Mouse (Mus musculus) G1E (cell line): Measurements from ENCODE around the gene Ccdc73. TPM values are rescaled to one million over a fixed set of nuclear protein-coding genes. Genes with fewer than 3 reads are reported as not detected.
"Not testable (repeated sequence)": the region's sequence is repeated elsewhere in the genome, so short reads cannot be mapped to it uniquely, and the experiment has no call there.

ENCODE experiments used
- ATAC-seq: 2 replicates; pipeline ENCODE4 v1.8.0; 2016; ENCODE audit warnings: mild to moderate bottlenecking; ENCODE audit not compliant: insufficient number of reproducible peaks, poor library complexity, low FRiP score, severe bottlenecking; ENCODE audit errors: extremely low read depth
- DNase-seq: peaks from one replicate; pipeline ENCODE4 v3.0.0; 2012; ENCODE audit warnings: low spot score
- H3K27me3 ChIP-seq: 2 replicates; pipeline ENCODE4 v1.6.1; 2012; ENCODE audit warnings: mild to moderate bottlenecking, low read length, inconsistent platforms; ENCODE audit not compliant: insufficient read depth
- H3K36me3 ChIP-seq: replicated peaks from 2 replicates; pipeline ENCODE3; 2012; ENCODE audit warnings: mild to moderate bottlenecking, inconsistent platforms
- H3K4me1 ChIP-seq: 2 replicates; pipeline ENCODE4 v1.6.1; 2012; ENCODE audit warnings: low read depth, low read length, inconsistent platforms, mixed read lengths; ENCODE audit not compliant: insufficient read depth
- H3K4me3 ChIP-seq: 2 replicates; pipeline ENCODE4 v1.5.1; 2012; ENCODE audit warnings: low read depth, mild to moderate bottlenecking, inconsistent platforms, low read length, moderate library complexity, mixed read lengths
- H3K9me3 ChIP-seq: replicated peaks from 2 replicates; pipeline ENCODE4 v1.6.1; 2012; ENCODE audit warnings: inconsistent platforms
- CTCF ChIP-seq: IDR thresholded peaks from 2 replicates; pipeline ENCODE4 v1.5.1; 2012; ENCODE audit warnings: low read depth, low read length, inconsistent platforms, mixed read lengths
- GATA1 ChIP-seq: IDR thresholded peaks from 2 replicates; pipeline ENCODE4 v1.6.1; 2012; ENCODE audit warnings: borderline replicate concordance, low read length, inconsistent platforms, mixed read lengths
- GATA2 ChIP-seq: IDR thresholded peaks from 2 replicates; pipeline ENCODE4 v1.6.1; 2012; ENCODE audit warnings: low read depth, low read length, inconsistent platforms, borderline replicate concordance
- POLR2AphosphoS5 ChIP-seq: IDR thresholded peaks from 2 replicates; pipeline ENCODE4 v1.6.1; 2012; ENCODE audit warnings: low read depth, low read length, inconsistent platforms; ENCODE audit not compliant: insufficient replicate concordance
- TAL1 ChIP-seq: conservative IDR thresholded peaks from 2 replicates; pipeline ENCODE4 v1.6.1; 2012; ENCODE audit warnings: low read depth, low read length, inconsistent platforms, mixed read lengths
- polyA plus RNA-seq: library from polyadenylated mRNA; stranded (reverse); fragments of >175 nt; gene quantifications from 2 replicates; pipeline ENCODE4 v1.2.3, GENCODE M21; 2012
- total RNA-seq, 2 experiments: library from RNA; stranded (forward) in 1 of 2; stranded (reverse) in 1 of 2; fragments of 200-1000 nt in 1 of 2; fragments of >200 nt in 1 of 2; fragmentation: Nextera tagmentation in 1 of 2; gene quantifications; 2 replicates each; pipeline ENCODE4 v1.2.3; 2014 to 2017

The Ccdc73 gene
- total and polyA plus RNA-seq, 3 experiments = 0.66 to 34.6 TPM; not detected in 1

DNA sequence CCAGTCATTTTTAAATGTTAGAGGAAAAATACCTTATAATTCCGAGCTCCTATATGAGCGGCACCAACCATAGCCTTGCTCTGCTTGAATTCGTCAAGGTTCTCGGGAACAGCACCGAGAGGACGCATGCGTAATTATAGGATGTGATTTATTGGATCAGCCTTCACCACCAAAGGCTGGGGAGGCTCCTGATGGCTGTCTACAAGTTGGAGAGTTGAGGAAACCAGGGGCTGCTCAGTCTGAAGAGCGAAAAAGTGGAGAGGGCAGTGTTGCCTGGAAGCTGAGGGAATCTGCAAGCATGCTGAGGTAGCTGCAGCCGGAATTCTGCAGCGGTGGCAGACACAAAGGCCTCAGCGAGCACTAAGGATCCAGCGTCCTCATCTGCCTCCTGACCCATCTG, 153.7 kb downstream of the Ccdc73 start:
- H3K4me1 ChIP-seq = peaks cover 50% of the 10 kb centered on the region
- TF ChIP-seq TAL1 (no peak), GATA2 (no peak)
- no peaks in the 10 kb centered on the region for H3K27me3 ChIP-seq
- H3K36me3 ChIP-seq = peaks cover 3% of the 10 kb centered on the region
- ATAC-seq (no peak), DNase-seq (no peak)
- peak overlapping the region; percentile 68; the same call in 1 of the 2 replicates for H3K4me3 ChIP-seq
- H3K9me3 ChIP-seq = no peaks in the 10 kb centered on the region

DNA sequence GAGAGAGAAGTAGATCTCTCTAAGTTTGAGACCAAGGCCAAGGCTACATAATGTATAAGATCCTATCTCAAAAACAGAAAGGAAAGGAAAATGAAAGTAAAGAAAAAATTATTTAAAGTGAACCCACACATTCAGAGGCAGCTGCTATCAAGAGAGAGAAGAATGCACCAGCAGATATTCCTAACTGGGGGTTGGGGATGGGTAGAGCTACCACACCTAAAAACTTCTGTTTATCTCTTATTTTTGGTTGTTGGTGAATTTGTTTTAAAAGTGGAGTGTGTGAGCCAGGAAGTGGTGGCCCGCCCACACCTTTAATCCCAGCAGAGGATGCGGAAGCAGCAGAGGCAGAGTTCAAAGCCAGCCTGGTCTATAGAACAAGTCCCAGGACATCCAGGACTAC, 154.2 kb downstream of the Ccdc73 start:
- Histone ChIP-seq H3K27me3 (peaks cover under 1% of the 10 kb centered on the region; the same call in 1 of the 2 replicates), H3K4me1 (peaks cover 50% of the 10 kb centered on the region), H3K9me3 (no peaks in the 10 kb centered on the region), H3K4me3 (no peak overlapping the region; the same call in 1 of the 2 replicates), H3K36me3 (peaks cover 3% of the 10 kb centered on the region)
- ATAC-seq (peak; percentile 30; the same call in 1 of the 2 replicates), DNase-seq (peak; percentile 33)
- TF ChIP-seq GATA1 (no peak), CTCF (no peak), POLR2AphosphoS5 (no peak), TAL1 (no peak), GATA2 (no peak)

DNA sequence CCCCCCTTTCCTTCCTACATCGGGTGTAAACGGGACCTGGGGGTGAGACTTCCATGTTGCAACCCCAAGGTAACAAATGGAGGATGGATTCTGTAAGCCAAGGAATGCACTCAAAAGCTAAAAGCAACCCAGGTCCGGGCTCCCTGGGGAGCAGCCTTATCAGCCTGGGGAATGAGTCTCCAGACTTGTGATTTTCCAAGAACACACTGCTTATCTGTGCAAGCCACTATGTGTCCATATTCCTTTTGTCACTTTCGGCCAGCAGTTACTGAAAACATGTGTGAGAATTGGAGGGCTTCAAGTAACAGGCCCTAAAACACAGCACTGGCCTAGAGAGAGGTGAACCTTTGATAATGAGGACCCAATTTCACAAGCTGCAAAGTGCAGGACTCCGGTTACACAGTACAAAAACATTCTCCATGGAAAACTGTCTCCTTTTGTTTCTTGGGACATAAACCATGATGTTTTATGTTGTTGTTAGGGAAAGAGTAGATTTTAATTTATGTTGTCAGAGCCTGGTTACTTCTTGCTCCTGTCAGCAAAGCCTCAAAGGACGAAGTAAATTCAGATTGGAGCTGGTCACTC, 155.5 kb downstream of the Ccdc73 start:
- TF ChIP-seq GATA2 = no peak
- TF ChIP-seq GATA1 = no peak
- TF ChIP-seq TAL1 = peak; percentile 48
- H3K27me3 ChIP-seq = peaks cover 3% of the 10 kb centered on the region; the same call in 1 of the 2 replicates
- no peak; the same call in 1 of the 2 replicates for ATAC-seq
- H3K9me3 ChIP-seq = no peaks in the 10 kb centered on the region
- H3K4me1 ChIP-seq = peaks cover 40% of the 10 kb centered on the region
- peaks cover 3% of the 10 kb centered on the region for H3K36me3 ChIP-seq
- DNase-seq = no peak
- no peak overlapping the region for H3K4me3 ChIP-seq

DNA sequence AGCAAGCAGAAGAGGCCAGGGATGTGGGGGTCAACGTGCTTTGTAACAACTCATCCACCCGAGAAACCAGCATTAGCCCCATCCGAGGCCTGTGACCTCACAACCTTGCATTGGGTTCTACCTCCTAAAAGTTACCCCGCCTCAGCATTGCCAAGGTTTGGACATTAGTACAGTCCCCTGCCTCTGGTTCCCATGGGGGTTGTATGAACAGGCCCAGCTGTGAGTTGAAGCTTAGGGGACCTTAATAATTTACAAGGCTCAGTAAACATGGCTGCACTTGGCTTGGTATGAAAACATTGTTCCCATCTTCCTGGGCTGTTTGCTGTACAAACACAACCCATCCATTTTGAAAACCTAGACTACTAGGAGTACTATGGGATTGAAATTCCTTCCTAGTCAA, 156.2 kb downstream of the Ccdc73 start:
- peaks cover 37% of the 10 kb centered on the region for H3K4me1 ChIP-seq
- no peak overlapping the region for H3K4me3 ChIP-seq
- no peaks in the 10 kb centered on the region for H3K9me3 ChIP-seq
- no peak for ATAC-seq
- H3K27me3 ChIP-seq = peaks cover 3% of the 10 kb centered on the region; the same call in 1 of the 2 replicates
- TF ChIP-seq GATA1 (no peak), TAL1 (no peak), POLR2AphosphoS5 (no peak), GATA2 (no peak), CTCF (no peak)
- DNase-seq = no peak
- peaks cover 3% of the 10 kb centered on the region for H3K36me3 ChIP-seq

DNA sequence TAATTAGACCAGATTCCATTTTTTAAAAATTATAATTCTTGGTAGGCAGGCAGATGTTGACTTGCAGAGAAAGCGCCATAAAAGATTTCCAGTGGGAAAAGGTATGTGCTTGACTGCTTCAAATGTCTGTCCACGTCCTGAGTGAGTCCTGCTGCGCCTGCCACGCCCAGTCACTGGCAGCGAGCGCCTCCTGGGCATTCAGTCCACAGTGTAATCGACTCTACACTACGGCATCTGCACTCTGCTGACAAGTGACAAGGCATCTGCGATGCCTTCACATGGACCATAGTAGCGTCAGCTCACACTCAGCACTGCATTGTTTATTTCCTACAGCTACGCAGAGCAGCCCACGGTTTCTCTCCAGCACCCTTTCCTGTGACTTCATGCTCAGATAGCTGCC, 158.0 kb downstream of the Ccdc73 start:
- H3K4me3 ChIP-seq, DNase-seq, H3K36me3 ChIP-seq, H3K27me3 ChIP-seq, H3K9me3 ChIP-seq, ATAC-seq: not testable (repeated sequence)
- peaks cover 36% of the 10 kb centered on the region for H3K4me1 ChIP-seq

DNA sequence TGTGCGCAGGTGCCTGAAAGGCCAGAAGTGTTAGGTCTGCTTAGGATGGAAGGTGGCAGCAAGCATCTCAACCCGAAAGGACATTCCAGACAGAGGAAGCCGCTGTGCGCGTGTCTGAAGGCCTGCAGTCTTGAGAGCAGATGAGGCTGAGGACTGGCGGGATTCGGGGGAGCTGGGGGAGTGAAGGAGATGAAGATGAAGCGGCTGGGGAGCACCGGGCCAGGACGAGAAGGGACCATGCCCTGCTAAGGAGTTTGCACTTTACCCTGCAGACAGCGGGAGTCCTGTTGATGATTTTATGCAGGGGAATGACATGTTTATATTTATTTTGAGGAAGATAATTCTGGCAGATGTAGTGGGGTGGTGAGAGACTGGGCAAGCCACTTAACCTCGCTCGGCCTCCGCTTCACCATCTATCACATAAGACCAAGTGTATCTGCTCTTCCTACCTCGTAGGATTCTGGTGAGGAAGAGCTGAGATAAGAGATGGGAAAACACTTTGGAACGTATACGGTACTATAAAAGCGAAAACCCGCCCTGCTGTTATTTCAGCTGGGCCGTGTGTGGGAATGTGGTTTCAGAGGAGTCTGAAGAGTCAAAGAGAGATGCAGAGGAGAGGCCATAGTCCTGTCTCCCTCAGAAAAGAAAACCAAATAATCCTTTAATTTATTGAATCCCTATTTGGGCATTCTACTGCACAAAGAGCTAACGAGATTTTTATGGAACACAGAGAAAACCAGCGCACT, 159.5 kb downstream of the Ccdc73 start:
- no peaks in the 10 kb centered on the region for H3K9me3 ChIP-seq
- no peaks in the 10 kb centered on the region for H3K36me3 ChIP-seq
- DNase-seq = no peak
- peaks cover 11% of the 10 kb centered on the region; the same call in 1 of the 2 replicates for H3K27me3 ChIP-seq
- peaks cover 24% of the 10 kb centered on the region for H3K4me1 ChIP-seq
- no peak for ATAC-seq
- H3K4me3 ChIP-seq = no peak overlapping the region
- no peak for TF ChIP-seq POLR2AphosphoS5
- no peak for TF ChIP-seq CTCF
- no peak for TF ChIP-seq TAL1
- no peak for TF ChIP-seq GATA2
- no peak for TF ChIP-seq GATA1

DNA sequence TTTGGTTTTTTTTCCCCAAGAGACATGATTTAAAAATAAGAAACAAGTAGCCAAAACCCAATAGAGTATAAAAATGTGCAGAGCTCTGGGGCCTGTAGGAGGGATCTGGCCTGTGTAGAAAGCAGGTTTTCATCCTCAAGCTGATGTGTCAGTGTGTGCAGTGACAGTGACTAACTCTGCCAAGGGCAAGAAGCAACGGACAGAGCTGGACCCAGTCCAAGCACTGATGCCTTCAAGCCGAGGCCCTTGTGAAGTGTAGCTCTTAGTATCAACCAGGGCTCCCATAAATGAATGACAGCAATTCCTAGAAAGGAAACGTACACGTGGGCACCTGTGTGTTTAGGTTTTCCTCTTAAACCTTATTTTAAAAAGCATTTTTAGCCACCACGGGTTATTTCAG, 161.2 kb downstream of the Ccdc73 start:
- Histone ChIP-seq H3K4me1 (peaks cover 8% of the 10 kb centered on the region; the same call in 1 of the 2 replicates), H3K36me3 (no peaks in the 10 kb centered on the region), H3K4me3 (no peak overlapping the region), H3K9me3 (no peaks in the 10 kb centered on the region), H3K27me3 (peaks cover 11% of the 10 kb centered on the region; the same call in 1 of the 2 replicates)
- no peak for DNase-seq
- ATAC-seq = no peak
- TF ChIP-seq TAL1 = no peak
- no peak for TF ChIP-seq GATA2
- TF ChIP-seq GATA1 = no peak
- no peak for TF ChIP-seq CTCF
- TF ChIP-seq POLR2AphosphoS5 = no peak
